Mouse (Mus musculus): ENCODE results near the gene Larp6.

DNA sequence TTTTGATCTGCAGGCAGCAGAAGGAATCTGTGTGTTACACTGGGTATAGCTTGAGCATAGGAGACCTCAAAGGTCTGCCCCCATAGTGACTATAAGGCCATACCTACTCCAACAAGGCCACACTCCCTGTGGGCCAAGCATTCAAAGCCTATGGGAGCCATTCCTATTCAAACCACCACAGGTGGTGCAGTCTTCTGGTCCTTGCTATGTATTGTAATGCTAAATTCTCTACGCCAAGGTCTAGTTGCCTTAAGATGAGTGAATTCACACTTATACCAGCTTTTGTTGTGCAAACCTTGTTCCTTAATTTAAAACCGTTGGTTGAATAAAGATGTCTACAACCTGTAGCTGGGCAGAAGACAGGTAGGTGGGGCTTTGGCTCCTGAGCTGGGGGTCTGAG lies 35.4 kb downstream of the Larp6 start:
- TF ChIP-seq CTCF (IDR thresholded peaks at IDR 0.05; ENCODE audit: extremely low read depth, insufficient read depth, insufficient read length, insufficient replicate concordance): no peak
- no peak for TF ChIP-seq POLR2A (IDR thresholded peaks at IDR 0.05; ENCODE audit: low read depth, low read length)
